Mouse (Mus musculus): ENCODE data around the gene Traf2. TPM values are rescaled to one million over a fixed set of nuclear protein-coding genes. Genes with fewer than 3 reads are reported as not detected.

Gene Traf2
- polyA plus RNA-seq, 1 experiment from 2014 or later: 38.2 TPM

GRCm38 (mm10) chr2:25492988-25493387 is 53.8 kb downstream of the Traf2 start:
- DNase-seq (ENCODE audit: low spot score): no peak
- Histone ChIP-seq H3K27me3 (ENCODE audit: insufficient read depth, poor library complexity, severe bottlenecking) (no peaks in the 10 kb centered on the region), H3K4me1 (replicated peaks) (0 out of 2 replicates have a peak, but pooled peaks cover 2% of the 10 kb centered on the region), H3K9me3 (no peaks in the 10 kb centered on the region), H3K36me3 (no peaks in the 10 kb centered on the region), H3K27ac (no peak overlapping the region), H3K4me3 (no peak overlapping the region)
- 84% methylated on average over 5 of the region's 5 CpGs for WGBS

- DNase-seq (ENCODE audit: low spot score): no peak
- Histone ChIP-seq H3K4me1 (replicated peaks) (peaks cover 7% of the 10 kb centered on the region; the same call in 1 of the 2 replicates), H3K27ac (no peak overlapping the region), H3K27me3 (ENCODE audit: insufficient read depth, poor library complexity, severe bottlenecking) (no peaks in the 10 kb centered on the region), H3K36me3 (no peaks in the 10 kb centered on the region), H3K4me3 (no peak overlapping the region), H3K9me3 (no peaks in the 10 kb centered on the region)
- 82% methylated on average over 7 of the region's 7 CpGs for WGBS
Measured at GRCm38 (mm10) chr2:25488671-25489068, 58.1 kb downstream of the Traf2 start.

GRCm38 (mm10) chr2:25487965-25488670 is 58.6 kb downstream of the Traf2 start:
- no peak for DNase-seq (ENCODE audit: low spot score)
- Histone ChIP-seq H3K4me1 (replicated peaks) (peaks cover 7% of the 10 kb centered on the region; the same call in 1 of the 2 replicates), H3K27ac (no peak overlapping the region), H3K36me3 (no peaks in the 10 kb centered on the region), H3K27me3 (ENCODE audit: insufficient read depth, poor library complexity, severe bottlenecking) (no peaks in the 10 kb centered on the region), H3K4me3 (no peak overlapping the region), H3K9me3 (no peaks in the 10 kb centered on the region)
- 77% methylated on average over 6 of the region's 6 CpGs for WGBS

GRCm38 (mm10) chr2:25484901-25485647 is 61.7 kb downstream of the Traf2 start:
- 68% methylated on average over 11 of the region's 11 CpGs for WGBS
- H3K27me3 ChIP-seq (ENCODE audit: insufficient read depth, poor library complexity, severe bottlenecking): no peaks in the 10 kb centered on the region
- no peaks in the 10 kb centered on the region for H3K36me3 ChIP-seq
- no peaks in the 10 kb centered on the region for H3K9me3 ChIP-seq
- peaks cover 7% of the 10 kb centered on the region; the same call in 1 of the 2 replicates for H3K4me1 ChIP-seq (replicated peaks)
- no peak for DNase-seq (ENCODE audit: low spot score)
- H3K27ac ChIP-seq: no peak overlapping the region
- no peak overlapping the region for H3K4me3 ChIP-seq

- Histone ChIP-seq H3K9me3 (no peaks in the 10 kb centered on the region), H3K27me3 (ENCODE audit: insufficient read depth, poor library complexity, severe bottlenecking) (0 out of 2 replicates have a peak, but pooled peaks cover 3% of the 10 kb centered on the region), H3K4me3 (no peak overlapping the region), H3K27ac (no peak overlapping the region), H3K4me1 (replicated peaks) (peaks cover 7% of the 10 kb centered on the region; the same call in 1 of the 2 replicates), H3K36me3 (no peaks in the 10 kb centered on the region)
- WGBS: 31% methylated on average over 7 of the region's 7 CpGs
- peak; percentile 40 for DNase-seq (ENCODE audit: low spot score)
Measured at GRCm38 (mm10) chr2:25482969-25483368, 63.8 kb downstream of the Traf2 start.

GRCm38 (mm10) chr2:25480541-25480940 is 66.2 kb downstream of the Traf2 start:
- Histone ChIP-seq H3K9me3 (no peaks in the 10 kb centered on the region), H3K4me1 (replicated peaks) (peaks cover 7% of the 10 kb centered on the region; the same call in 1 of the 2 replicates), H3K4me3 (no peak overlapping the region), H3K27ac (no peak overlapping the region), H3K27me3 (ENCODE audit: insufficient read depth, poor library complexity, severe bottlenecking) (0 out of 2 replicates have a peak, but pooled peaks cover 3% of the 10 kb centered on the region), H3K36me3 (no peaks in the 10 kb centered on the region)
- WGBS: 89% methylated on average over 1 of the region's 1 CpGs
- no peak for DNase-seq (ENCODE audit: low spot score)

- 81% methylated on average over 10 of the region's 10 CpGs for WGBS
- no peaks in the 10 kb centered on the region for H3K4me1 ChIP-seq (replicated peaks)
- 0 out of 2 replicates have a peak, but pooled peaks cover 3% of the 10 kb centered on the region for H3K27me3 ChIP-seq (ENCODE audit: insufficient read depth, poor library complexity, severe bottlenecking)
- no peaks in the 10 kb centered on the region for H3K36me3 ChIP-seq
- no peaks in the 10 kb centered on the region for H3K9me3 ChIP-seq
- no peak overlapping the region for H3K27ac ChIP-seq
- DNase-seq (ENCODE audit: low spot score): no peak
- no peak overlapping the region for H3K4me3 ChIP-seq
Measured at GRCm38 (mm10) chr2:25479551-25480311, 67.0 kb downstream of the Traf2 start.

- Histone ChIP-seq H3K27me3 (ENCODE audit: insufficient read depth, poor library complexity, severe bottlenecking) (0 out of 2 replicates have a peak, but pooled peaks cover 3% of the 10 kb centered on the region), H3K36me3 (no peaks in the 10 kb centered on the region), H3K4me3 (no peak overlapping the region), H3K27ac (no peak overlapping the region), H3K9me3 (no peaks in the 10 kb centered on the region), H3K4me1 (replicated peaks) (no peaks in the 10 kb centered on the region)
- WGBS: 88% methylated on average over 3 of the region's 3 CpGs
- no peak for DNase-seq (ENCODE audit: low spot score)
Measured at GRCm38 (mm10) chr2:25477967-25478675, 68.6 kb downstream of the Traf2 start.

- Histone ChIP-seq H3K27ac (no peak overlapping the region), H3K27me3 (ENCODE audit: insufficient read depth, poor library complexity, severe bottlenecking) (0 out of 2 replicates have a peak, but pooled peaks cover 3% of the 10 kb centered on the region), H3K4me3 (no peak overlapping the region), H3K4me1 (replicated peaks) (no peaks in the 10 kb centered on the region), H3K36me3 (no peaks in the 10 kb centered on the region), H3K9me3 (no peaks in the 10 kb centered on the region)
- no peak for DNase-seq (ENCODE audit: low spot score)
- 90% methylated on average over 8 of the region's 8 CpGs for WGBS
Measured at GRCm38 (mm10) chr2:25477541-25477940, 69.2 kb downstream of the Traf2 start.

GRCm38 (mm10) chr2:25472550-25472949 is 74.2 kb downstream of the Traf2 start:
- Histone ChIP-seq H3K27ac (no peak overlapping the region), H3K4me1 (replicated peaks) (peaks cover 17% of the 10 kb centered on the region), H3K9me3 (no peaks in the 10 kb centered on the region), H3K4me3 (no peak overlapping the region), H3K36me3 (no peaks in the 10 kb centered on the region), H3K27me3 (ENCODE audit: insufficient read depth, poor library complexity, severe bottlenecking) (no peaks in the 10 kb centered on the region; the same call in 1 of the 2 replicates)
- 77% methylated on average over 2 of the region's 2 CpGs for WGBS
- no peak for DNase-seq (ENCODE audit: low spot score)

- H3K9me3 ChIP-seq: no peaks in the 10 kb centered on the region
- no peak for DNase-seq (ENCODE audit: low spot score)
- H3K4me3 ChIP-seq: no peak within 1 kb of the TSS
- no peak within 1 kb of the TSS for H3K27ac ChIP-seq
- H3K4me1 ChIP-seq (replicated peaks): peaks cover 33% of the 10 kb centered on the region
- no peaks in the 10 kb centered on the region for H3K36me3 ChIP-seq
- 62% methylated on average over 6 of the region's 6 CpGs for WGBS
- no peaks in the 10 kb centered on the region; the same call in 1 of the 2 replicates for H3K27me3 ChIP-seq (ENCODE audit: insufficient read depth, poor library complexity, severe bottlenecking)
Measured at GRCm38 (mm10) chr2:25469969-25470368, 76.8 kb downstream of the Traf2 start, which contains the start of gene Ptgds. TSS of gene Ptgds (minus strand) at chr2:25470046.

All from hindbrain, embryonic 10.5 days (tissue).